Mouse (Mus musculus) fat pad, adult 2 months (tissue): ENCODE measurements around the gene Klf15.

Experiments
- DNase-seq: peaks from one replicate; pipeline ENCODE4 v3.0.0-alpha.2; 2011; ENCODE audit warnings: low read depth, low spot score; ENCODE audit errors: extremely low read depth

Klf15 gene

GRCm38 (mm10) chr6:90463890-90464421 lies 1.6 kb downstream of the Klf15 start:
- DNase-seq: no peak

GRCm38 (mm10) chr6:90465028-90465640 lies 2.8 kb downstream of the Klf15 start:
- DNase-seq: no peak

GRCm38 (mm10) chr6:90466079-90466478 lies 3.7 kb downstream of the Klf15 start:
- DNase-seq: no peak

GRCm38 (mm10) chr6:90466847-90467410 lies 4.6 kb downstream of the Klf15 start:
- DNase-seq: no peak

- DNase-seq: no peak
Observed at GRCm38 (mm10) chr6:90468216-90468615, 5.8 kb downstream of the Klf15 start.

GRCm38 (mm10) chr6:90469041-90469440 lies 6.7 kb downstream of the Klf15 start:
- no peak for DNase-seq

- no peak for DNase-seq
Observed at GRCm38 (mm10) chr6:90470255-90470654, 7.9 kb downstream of the Klf15 start.

- DNase-seq: no peak
Observed at GRCm38 (mm10) chr6:90470947-90471541, 8.7 kb downstream of the Klf15 start.

- DNase-seq: no peak
Observed at GRCm38 (mm10) chr6:90472079-90472478, 9.7 kb downstream of the Klf15 start.

- DNase-seq: no peak
Observed at GRCm38 (mm10) chr6:90472697-90473096, 10.3 kb downstream of the Klf15 start.

- no peak for DNase-seq
Observed at GRCm38 (mm10) chr6:90473630-90474360, 11.4 kb downstream of the Klf15 start.

GRCm38 (mm10) chr6:90474361-90474750 lies 12.0 kb downstream of the Klf15 start:
- DNase-seq: no peak

- no peak for DNase-seq
Observed at GRCm38 (mm10) chr6:90475176-90475853, 12.9 kb downstream of the Klf15 start.

- DNase-seq: no peak
Observed at GRCm38 (mm10) chr6:90475854-90476212, 13.5 kb downstream of the Klf15 start.

- DNase-seq: peak; percentile 43
Observed at GRCm38 (mm10) chr6:90476941-90477518, 14.7 kb downstream of the Klf15 start.

- DNase-seq: no peak
Observed at GRCm38 (mm10) chr6:90484249-90484648, 21.9 kb downstream of the Klf15 start.

- no peak for DNase-seq
Observed at GRCm38 (mm10) chr6:90484876-90485275, 22.5 kb downstream of the Klf15 start.

- no peak for DNase-seq
Observed at GRCm38 (mm10) chr6:90486176-90486921, 24.0 kb downstream of the Klf15 start, which contains the start of gene Aldh1l1. Aldh1l1 (plus strand) TSS chr6:90486427.

- DNase-seq: no peak
Observed at GRCm38 (mm10) chr6:90487531-90487930, 25.2 kb downstream of the Klf15 start.

- DNase-seq: no peak
Observed at GRCm38 (mm10) chr6:90489532-90489931, 27.2 kb downstream of the Klf15 start.
